Mouse (Mus musculus): ENCODE data around the gene Cotl1. TPM values are rescaled to one million over a fixed set of nuclear protein-coding genes. Genes with fewer than 3 reads are reported as not detected.
A peak's percentile ranks its signal among the peaks of the same experiment; 100 is the strongest.

The Cotl1 gene
- total RNA-seq, 2 experiments from 2014 or later: 526 to 532 TPM

DNA sequence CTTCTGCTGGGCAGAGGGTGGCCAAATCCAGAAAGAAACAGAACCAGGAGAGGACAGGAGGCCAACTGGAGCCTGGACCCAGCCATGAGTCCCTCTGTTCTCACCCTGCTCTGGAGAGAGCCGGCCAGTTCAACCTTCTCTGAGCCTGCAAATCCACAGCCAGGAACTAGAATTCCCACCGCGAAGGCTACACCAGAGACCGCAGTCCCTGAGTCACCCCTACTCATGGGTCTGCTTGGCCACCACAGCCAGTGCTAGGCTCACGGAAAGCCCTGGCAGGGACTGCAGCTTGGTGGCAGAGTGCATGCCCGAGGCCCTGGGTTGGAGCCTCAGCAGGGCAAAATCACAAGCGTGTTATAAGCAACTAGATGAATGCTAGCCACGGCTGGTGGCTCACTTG lies 20.4 kb downstream of the Cotl1 start:
- no peak for ATAC-seq (ENCODE audit: poor library complexity, severe bottlenecking)

DNA sequence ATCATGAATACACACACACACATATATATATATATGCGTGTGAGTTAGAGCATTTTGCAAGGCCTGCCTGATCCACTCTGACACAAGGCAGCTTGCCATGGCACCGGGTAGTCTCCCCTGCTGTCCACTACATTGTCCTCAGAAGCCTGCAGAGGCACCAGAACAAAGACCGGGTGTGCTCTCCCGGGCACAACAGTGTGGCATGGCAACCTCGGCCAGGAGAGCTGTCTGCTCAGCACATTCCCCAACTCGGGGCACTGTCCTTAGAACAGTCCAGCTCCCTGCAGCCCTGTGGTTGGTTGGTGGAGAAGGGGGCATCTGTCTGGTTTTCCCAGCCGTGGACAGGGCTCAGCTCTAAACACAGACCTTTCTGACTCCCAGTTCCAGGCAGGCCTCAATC lies 21.0 kb downstream of the Cotl1 start:
- no peak for ATAC-seq (ENCODE audit: poor library complexity, severe bottlenecking)

DNA sequence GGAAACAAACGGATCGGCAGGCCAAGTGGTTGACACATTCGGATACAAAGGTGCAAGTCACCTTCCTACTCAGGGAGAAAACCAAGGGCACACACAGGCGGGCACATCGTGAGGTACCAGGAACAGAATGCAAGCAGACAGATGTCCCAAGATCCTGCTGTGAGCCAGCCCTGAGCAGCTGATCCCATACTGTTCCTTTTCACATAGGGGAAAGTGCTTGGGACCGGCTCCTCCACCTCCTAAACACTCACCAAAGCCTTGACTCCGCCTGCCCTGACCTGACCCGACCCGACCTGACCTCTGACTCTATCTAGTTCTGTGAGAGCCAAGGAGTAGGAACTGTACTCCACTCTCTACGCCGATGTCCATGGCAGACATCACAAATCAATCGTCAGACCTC lies 22.9 kb downstream of the Cotl1 start:
- peak; percentile 23 for ATAC-seq (ENCODE audit: poor library complexity, severe bottlenecking)

GRCm38 (mm10) chr8:119816219-119816618 lies 24.1 kb downstream of the Cotl1 start:
- no peak for ATAC-seq (ENCODE audit: poor library complexity, severe bottlenecking)

- ATAC-seq (ENCODE audit: poor library complexity, severe bottlenecking): peak; percentile 81
Observed at GRCm38 (mm10) chr8:119812650-119813431, 27.5 kb downstream of the Cotl1 start.

DNA sequence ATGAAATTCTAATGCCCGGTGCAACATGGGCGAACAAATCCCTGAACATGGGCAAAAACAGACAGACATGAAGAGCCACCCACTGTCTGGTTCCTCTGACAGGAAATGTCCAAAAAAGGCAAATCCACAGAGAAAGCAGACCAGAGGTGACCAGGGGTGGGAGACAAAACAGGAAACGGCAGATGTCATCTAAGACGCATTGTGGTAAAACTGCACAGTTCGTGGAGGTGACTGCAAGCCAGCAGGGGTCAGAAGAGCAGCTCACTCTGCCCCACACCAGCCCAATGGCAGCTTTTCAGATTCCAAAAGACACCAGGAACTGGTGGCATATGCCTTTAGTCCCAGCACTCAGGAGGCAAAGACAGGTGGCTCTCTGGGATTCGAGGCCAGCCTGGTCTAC lies 28.4 kb downstream of the Cotl1 start:
- peak; percentile 69 for ATAC-seq (ENCODE audit: poor library complexity, severe bottlenecking)

DNA sequence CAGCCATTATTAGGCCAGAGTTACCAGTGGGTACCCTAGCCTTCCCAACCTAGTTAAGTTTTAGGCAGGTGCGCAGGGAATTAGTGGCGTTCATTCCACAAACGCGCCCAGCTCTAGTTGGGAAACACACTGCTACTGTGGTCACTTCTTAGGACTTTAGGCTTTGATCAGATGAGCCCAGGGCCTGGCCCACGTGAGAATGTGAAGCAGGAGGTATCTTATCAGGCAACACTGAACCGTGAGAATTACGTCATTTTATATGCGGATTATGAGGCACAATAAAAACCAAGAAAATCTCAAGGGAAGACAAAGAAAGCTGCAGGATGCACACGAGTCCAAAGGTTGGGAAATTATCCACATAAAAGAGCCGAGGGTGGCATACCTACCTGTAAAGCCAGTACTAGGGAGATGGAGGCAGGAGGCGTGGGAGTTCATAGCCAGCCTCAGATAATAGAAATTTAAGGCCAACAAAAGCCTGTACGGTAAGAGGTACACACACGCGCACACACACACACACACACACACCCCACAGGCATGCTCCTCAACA lies 29.3 kb downstream of the Cotl1 start:
- no peak for ATAC-seq (ENCODE audit: poor library complexity, severe bottlenecking)

DNA sequence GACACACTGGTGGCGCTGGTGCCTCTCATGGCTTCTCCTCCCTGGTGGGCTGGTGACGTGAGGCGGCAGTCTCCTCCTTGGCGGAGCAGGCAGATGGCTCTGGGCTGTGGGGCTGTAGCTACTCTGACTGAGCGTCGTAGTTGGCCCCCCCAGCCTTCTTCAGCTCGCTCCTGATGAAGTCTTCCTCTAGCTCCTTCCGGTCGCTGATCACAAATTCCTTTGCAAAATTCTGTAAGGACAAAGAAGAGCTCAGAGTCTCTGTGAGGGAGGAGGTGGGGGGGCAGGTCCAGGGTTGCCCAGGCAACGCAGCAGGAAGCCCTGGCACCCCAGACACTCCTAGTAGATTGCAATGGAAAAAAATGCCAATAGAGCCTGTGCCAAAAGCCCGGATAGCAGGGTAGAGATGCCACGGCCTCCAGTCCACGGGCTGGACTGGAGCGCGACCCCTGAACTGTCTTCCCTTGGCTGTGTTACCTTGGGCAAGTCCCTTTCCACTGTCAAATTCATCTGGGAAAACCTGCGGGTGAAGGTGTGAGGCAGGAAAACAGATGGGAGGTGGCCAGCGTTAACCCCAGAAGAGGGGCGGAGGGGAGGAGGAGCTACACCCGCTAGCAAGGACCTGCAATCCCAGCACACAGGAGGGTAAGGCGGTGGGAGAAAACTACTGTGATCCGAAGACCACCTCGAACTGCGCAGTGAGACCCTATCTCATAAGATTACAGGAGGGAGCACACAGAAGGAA lies 30.0 kb downstream of the Cotl1 start:
- ATAC-seq (ENCODE audit: poor library complexity, severe bottlenecking): no peak

- no peak for ATAC-seq (ENCODE audit: poor library complexity, severe bottlenecking)
Observed at GRCm38 (mm10) chr8:119809620-119810019, 30.7 kb downstream of the Cotl1 start.

DNA sequence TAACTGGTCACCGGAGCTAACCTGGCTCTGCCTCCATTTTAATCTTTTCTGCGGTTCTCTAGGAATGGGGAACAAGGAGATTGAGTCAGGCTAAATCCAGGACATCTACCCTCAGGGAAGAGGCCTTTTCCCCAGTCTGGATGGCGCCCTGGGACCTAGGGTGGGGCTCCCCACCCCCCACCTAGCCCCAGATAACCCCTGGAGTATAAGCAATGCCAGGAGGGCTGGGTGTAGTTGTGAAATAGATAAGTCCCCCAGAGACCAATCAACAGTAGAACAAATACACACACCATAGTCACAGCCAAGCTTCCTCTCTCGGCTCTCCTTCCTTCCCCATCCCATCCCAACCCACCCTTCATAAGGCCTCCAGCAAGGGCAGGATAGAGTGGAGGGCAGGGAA lies 32.7 kb downstream of the Cotl1 start:
- ATAC-seq (ENCODE audit: poor library complexity, severe bottlenecking): no peak

- no peak for ATAC-seq (ENCODE audit: poor library complexity, severe bottlenecking)
Observed at GRCm38 (mm10) chr8:119806422-119807263, 33.7 kb downstream of the Cotl1 start.

DNA sequence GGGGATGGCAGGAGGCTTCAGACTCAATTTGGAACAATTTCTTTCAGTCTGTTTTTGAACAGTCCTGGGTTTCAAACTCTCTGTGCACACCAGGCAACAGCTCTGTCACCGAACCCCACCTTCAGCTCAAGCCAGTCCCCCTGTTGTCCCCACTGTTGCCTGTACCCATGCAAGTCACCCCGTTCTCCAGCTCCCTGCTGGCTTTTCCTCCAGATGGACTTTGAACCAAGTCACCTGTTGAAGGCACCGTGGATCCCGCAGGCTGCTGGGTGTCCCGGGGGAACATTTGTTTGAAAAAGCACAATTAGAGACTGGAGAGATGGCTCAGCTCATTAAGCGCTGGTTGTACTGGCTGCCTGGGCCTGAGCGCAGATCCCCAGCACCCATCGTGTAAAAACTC lies 35.1 kb downstream of the Cotl1 start:
- no peak for ATAC-seq (ENCODE audit: poor library complexity, severe bottlenecking)

GRCm38 (mm10) chr8:119802592-119802991 lies 37.8 kb downstream of the Cotl1 start:
- ATAC-seq (ENCODE audit: poor library complexity, severe bottlenecking): no peak

- no peak for ATAC-seq (ENCODE audit: poor library complexity, severe bottlenecking)
Observed at GRCm38 (mm10) chr8:119801168-119801567, 39.2 kb downstream of the Cotl1 start.

GRCm38 (mm10) chr8:119798965-119799264 lies 41.4 kb downstream of the Cotl1 start:
- ATAC-seq (ENCODE audit: poor library complexity, severe bottlenecking): no peak

- ATAC-seq (ENCODE audit: poor library complexity, severe bottlenecking): peak; percentile 83
Observed at GRCm38 (mm10) chr8:119798170-119798964, 42.0 kb downstream of the Cotl1 start.

GRCm38 (mm10) chr8:119795651-119796050 lies 44.7 kb downstream of the Cotl1 start:
- ATAC-seq (ENCODE audit: poor library complexity, severe bottlenecking): no peak

DNA sequence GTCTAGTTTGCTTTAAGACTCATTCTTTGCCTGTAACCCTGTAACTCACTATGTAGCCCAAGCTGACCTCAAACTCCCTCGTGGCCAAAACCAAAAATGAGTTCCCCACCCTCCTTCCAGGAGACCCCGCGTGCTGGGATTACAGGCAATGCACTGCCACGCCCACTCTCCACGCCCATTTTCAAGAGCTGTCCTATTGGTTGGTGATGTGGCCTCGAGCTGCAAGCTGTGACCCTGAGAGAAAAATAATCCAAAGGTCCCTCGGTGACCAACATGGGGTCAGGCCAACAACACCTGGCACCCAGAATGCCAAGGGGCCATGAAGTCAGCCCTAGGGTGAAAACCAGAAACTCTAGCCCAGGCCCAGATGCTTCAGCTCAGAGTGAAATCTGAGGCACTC lies 45.7 kb downstream of the Cotl1 start:
- no peak for ATAC-seq (ENCODE audit: poor library complexity, severe bottlenecking)

DNA sequence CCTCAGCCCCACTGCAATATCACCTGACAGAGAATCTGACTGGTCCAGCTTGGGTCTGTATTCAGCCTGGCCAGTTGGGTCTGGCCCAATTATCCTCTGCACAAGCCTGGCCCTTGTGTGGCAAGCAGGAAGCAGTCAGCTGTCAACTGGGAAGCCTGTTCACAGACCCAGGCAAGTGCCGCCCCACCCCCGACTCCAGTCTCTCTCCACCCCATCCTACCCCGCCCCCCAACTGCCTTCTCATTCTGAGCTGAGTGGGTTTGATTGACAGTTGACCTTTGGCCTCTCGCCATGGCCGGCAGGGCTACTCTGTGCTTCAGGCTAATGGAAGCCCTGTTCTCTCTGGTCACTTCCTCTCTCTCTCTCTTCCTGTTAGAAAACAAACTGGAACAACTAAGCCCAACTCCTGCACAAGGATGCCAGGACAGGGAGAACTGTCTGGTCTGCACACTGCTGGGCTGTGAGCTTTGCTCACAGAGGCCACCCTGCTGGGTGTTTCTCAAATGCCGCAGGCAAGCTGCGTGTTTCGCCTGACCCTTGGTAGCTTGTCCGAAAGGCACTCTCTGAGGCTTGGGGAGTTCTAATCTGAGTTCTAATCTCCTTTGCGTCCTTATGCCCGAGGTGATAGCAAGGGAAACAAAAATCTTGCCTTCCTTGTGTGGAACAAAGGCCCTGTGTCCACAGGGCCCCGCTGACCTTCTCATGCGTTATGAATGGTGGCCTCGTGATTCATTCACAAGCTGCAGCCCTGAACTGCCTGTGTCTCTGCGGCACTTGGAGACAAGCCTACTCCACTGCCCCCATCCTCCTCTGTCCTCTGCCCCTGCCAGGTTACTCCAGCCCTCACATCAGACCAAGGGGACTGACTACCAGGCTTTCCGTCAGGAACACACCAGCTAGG lies 48.3 kb downstream of the Cotl1 start:
- ATAC-seq (ENCODE audit: poor library complexity, severe bottlenecking): peak; percentile 28
